Mouse (Mus musculus) stomach, postnatal 0 days (tissue): ENCODE data around the gene Amigo2.

ENCODE experiments used
- CTCF ChIP-seq: IDR thresholded peaks from 2 replicates; pipeline ENCODE4 v1.5.1; 2016; ENCODE audit warnings: antibody characterized with exemption, low read depth, mild to moderate bottlenecking, moderate library complexity
- EP300 ChIP-seq: optimal IDR thresholded peaks from 2 replicates; pipeline ENCODE3; 2016; ENCODE audit warnings: antibody characterized with exemption

- TF ChIP-seq CTCF (no peak), EP300 (no peak)
These were observed 20.1 kb upstream of the Amigo2 start for GRCm38 (mm10) chr15:97267094-97267695.
